Mouse (Mus musculus): ENCODE results near the gene Tcf19.
"Not testable (repeated sequence)": the region's sequence is repeated elsewhere in the genome, so short reads cannot be mapped to it uniquely, and the experiment has no call there.

The Tcf19 gene

DNA sequence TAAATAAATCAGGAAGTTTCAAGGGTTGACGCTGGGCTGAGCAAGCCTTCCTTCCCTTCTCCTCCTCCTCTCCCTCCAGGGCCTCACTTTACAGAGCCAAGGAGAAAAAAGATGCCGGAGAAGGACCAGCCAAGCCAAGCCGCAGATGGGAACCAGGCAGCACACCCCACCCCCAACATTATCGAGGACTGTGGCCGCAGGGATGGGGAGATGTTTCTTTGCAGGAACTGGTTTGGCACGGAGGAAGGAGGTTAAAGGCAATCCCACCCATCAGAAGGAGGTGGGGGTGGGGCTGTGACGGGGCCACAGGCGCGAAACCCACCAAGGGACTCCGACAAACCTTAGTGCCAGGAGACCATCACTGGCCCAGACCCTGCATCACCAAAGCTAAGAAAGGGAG, 29.9 kb downstream of the Tcf19 start:
- CTCF ChIA-PET = no interaction called here

DNA sequence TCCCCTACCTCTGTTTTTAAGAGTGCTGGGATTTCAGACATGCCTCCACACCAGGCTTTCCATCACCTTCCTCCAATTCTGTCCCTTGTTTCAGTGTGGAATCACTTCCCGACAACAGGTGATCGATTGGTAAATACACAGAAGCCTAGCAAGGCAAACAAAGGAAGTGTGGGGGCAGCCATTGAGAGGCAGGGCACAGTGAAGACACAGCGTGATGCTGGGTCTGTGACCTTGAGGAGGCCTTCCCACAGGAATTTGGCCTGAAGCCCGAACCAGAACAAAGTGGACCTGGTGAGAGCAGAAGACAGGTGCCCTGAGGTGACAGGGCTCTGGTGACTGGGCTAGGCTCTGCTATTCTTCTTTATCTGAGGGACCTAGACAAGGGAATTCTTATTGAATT, 30.9 kb downstream of the Tcf19 start:
- CTCF ChIA-PET = no interaction called here

DNA sequence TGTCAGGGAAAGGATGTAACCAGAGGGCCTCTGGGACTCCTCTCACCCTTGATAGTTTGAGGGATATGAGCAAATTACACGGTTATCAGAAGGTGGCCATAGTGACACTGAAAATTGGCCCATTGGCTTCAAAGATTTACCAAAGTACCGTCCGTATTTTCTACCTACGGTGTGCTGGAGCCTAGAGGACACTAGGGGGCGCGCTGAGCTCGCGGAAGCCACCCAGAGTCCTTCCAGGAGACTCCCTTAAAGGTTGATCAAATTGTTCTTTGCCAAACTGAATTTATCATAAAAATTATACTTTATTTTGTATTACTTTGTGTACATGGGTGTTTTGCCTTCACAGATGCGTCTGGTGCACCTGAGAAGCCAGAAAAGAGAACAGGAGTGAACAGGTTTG, 32.6 kb downstream of the Tcf19 start:
- CTCF ChIA-PET = no interaction called here

DNA sequence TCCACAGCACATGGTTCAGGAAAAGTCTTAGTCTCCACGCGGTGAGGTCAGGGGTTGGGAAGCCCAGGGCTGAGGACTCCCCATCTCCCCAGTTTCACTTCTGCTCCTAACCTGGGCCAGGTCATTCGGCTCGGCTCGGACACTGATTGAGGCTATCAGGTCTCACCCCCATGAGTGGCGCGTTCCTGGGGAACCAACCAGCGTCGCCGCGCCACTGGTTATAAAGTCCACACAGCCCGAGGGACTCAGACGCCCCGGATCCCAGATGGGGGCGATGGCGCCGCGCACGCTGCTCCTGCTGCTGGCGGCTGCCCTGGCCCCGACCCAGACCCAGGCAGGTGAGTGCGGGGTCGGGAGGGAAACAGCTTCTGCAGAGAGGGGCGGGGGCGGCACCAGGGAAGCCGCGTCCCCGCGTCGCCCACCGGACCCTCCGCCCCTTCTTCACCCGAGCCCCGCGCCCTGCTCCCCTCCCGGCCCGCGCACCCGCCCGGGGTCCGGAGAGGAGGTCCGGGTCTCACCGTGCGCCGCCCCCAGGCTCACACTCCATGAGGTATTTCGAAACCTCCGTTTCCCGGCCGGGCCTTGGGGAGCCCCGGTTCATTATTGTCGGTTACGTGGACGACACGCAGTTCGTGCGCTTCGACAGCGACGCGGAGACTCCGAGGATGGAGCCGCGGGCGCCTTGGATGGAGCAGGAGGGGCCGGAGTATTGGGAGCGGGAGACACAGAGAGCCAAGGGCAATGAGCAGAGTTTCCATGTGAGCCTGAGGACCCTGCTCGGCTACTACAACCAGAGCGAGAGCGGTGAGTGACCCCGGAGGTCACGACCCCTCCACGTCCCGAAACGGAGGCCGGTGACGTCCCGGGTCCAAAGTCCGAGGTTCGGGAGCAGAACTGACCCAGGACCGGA, 46.5 kb downstream of the Tcf19 start, which contains the start of gene H2-Q10:
Gene H2-Q10 (plus strand): TSS at position 248 of the 910 bp plus-strand sequence.
- CTCF ChIA-PET = no interaction called here

DNA sequence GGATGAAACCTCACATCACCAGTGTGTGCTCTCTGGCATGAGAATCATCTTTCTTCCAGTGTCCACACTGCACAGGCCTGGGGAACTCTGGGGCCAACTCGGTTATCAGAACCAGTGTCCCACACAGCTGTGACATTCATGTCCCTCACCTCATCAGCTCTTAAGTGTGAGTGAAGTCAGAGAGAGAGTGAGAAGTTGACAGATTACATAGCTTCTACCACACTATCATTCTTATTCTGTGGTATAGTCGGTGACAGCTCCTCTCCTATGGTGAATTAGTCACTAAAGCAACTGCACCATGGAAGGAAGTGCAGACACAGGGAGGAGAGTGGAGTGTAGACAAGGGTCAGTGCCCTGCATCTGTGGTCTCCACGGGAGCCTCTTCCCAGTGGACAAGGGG, 47.7 kb downstream of the Tcf19 start:
- CTCF ChIA-PET = not testable (repeated sequence)

DNA sequence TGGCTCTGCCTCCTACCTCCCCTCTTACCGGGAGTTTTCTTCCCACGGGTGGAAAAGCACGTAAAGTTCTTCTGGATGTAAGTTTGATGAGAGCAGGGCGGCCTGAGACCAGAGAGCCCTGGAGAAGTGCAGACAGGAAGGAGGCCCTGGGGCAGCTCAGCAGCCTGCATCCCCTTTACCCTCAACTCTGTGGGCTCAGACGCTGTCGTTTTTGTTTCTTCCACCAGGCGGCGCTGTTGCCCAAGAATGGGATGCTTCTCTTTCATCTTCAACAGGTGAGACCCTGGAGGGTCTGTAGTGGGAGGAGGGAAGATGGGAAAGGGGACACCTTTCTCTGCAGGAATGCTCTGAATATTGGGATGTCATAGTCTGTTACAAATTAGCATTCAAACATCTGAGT, 51.0 kb downstream of the Tcf19 start:
- CTCF ChIA-PET = not testable (repeated sequence)
